ENCODE assay signal across 12 mouse cellular contexts in genomic region chr7:65044280-65044679, GRCm38 (mm10).
DNase-seq lines count a peak whose midpoint lies in the region; ATAC-seq lines count a peak whose summit lies in the region.
"Had no signal": no experiment of that assay in that cellular context is flagged by ENCODE, and none has a peak within 500 bp of the region (broad histone marks: within the 10 kb centered on the region; RNA-seq: fewer than 3 reads in every experiment).

No protein-coding gene starts in this region.

- no peak overlapping the region for H3K4me2 ChIP-seq in hindbrain, embryonic 14.5 days (replicated peaks)
- H3K4me2 ChIP-seq in midbrain, embryonic 15.5 days: no peak overlapping the region
- H3K4me2 ChIP-seq in intestine, embryonic 15.5 days (replicated peaks): no peak overlapping the region
- H3K4me2 ChIP-seq: embryonic facial prominence, embryonic 13.5 days; limb, embryonic 12.5 days had no signal

- no peaks in the 10 kb centered on the region for H3K27me3 ChIP-seq in hindbrain, embryonic 14.5 days (ENCODE audit: control insufficient read depth, insufficient read depth, low read length)
- H3K27me3 ChIP-seq in midbrain, embryonic 15.5 days (replicated peaks): no peaks in the 10 kb centered on the region
- H3K27me3 ChIP-seq in intestine, embryonic 15.5 days (replicated peaks): no peaks in the 10 kb centered on the region
- H3K27me3 ChIP-seq: embryonic facial prominence, embryonic 13.5 days; limb, embryonic 12.5 days had no signal

- no peaks in the 10 kb centered on the region for H3K36me3 ChIP-seq in hindbrain, embryonic 14.5 days (replicated peaks; ENCODE audit: control insufficient read depth, insufficient read depth)
- H3K36me3 ChIP-seq in midbrain, embryonic 15.5 days (replicated peaks): no peaks in the 10 kb centered on the region
- no peaks in the 10 kb centered on the region for H3K36me3 ChIP-seq in intestine, embryonic 15.5 days
- H3K36me3 ChIP-seq: embryonic facial prominence, embryonic 13.5 days; limb, embryonic 12.5 days had no signal

- no peak overlapping the region for H3K4me3 ChIP-seq in hindbrain, embryonic 14.5 days (replicated peaks; ENCODE audit: low read length)
- H3K4me3 ChIP-seq in midbrain, embryonic 15.5 days: no peak overlapping the region
- H3K4me3 ChIP-seq in intestine, embryonic 15.5 days (replicated peaks): no peak overlapping the region
- H3K4me3 ChIP-seq: embryonic facial prominence, embryonic 13.5 days; limb, embryonic 12.5 days had no signal

- WGBS in hindbrain, embryonic 14.5 days: 52% methylated on average over 6 of the region's 6 CpGs
- 50% methylated on average over 6 of the region's 6 CpGs for WGBS in midbrain, embryonic 15.5 days
- WGBS in intestine, embryonic 15.5 days: 74% methylated on average over 6 of the region's 6 CpGs

- ATAC-seq in hindbrain, embryonic 14.5 days (ENCODE audit: low FRiP score): peak; percentile 41; the same call in 1 of the 2 replicates
- ATAC-seq in midbrain, embryonic 15.5 days (replicated peaks): peak; percentile 30; the same call in 1 of the 2 replicates
- no peak for ATAC-seq in frontal cortex, adult (ENCODE audit: low TSS enrichment)
- ATAC-seq in intestine, embryonic 15.5 days: no peak
- ATAC-seq: inflammation-experienced regulatory T-cells, adult 6 months had no signal

- no peak overlapping the region for H3K9ac ChIP-seq in hindbrain, embryonic 14.5 days
- H3K9ac ChIP-seq in midbrain, embryonic 15.5 days: no peak overlapping the region
- H3K9ac ChIP-seq in intestine, embryonic 15.5 days: no peak overlapping the region
- H3K9ac ChIP-seq: embryonic facial prominence, embryonic 13.5 days; limb, embryonic 12.5 days had no signal

- peak overlapping the region; percentile 49 for H3K27ac ChIP-seq in hindbrain, embryonic 14.5 days
- no peak overlapping the region for H3K27ac ChIP-seq in midbrain, embryonic 15.5 days
- H3K27ac ChIP-seq in intestine, embryonic 15.5 days: no peak overlapping the region
- H3K27ac ChIP-seq: embryonic facial prominence, embryonic 13.5 days; limb, embryonic 12.5 days had no signal

- peaks cover 16% of the 10 kb centered on the region; the same call in 1 of the 2 replicates for H3K4me1 ChIP-seq in hindbrain, embryonic 14.5 days (replicated peaks; ENCODE audit: control insufficient read depth, insufficient read depth, low read length)
- H3K4me1 ChIP-seq in midbrain, embryonic 15.5 days: peaks cover 22% of the 10 kb centered on the region; the same call in 1 of the 2 replicates
- H3K4me1 ChIP-seq in intestine, embryonic 15.5 days (replicated peaks): peaks cover 3% of the 10 kb centered on the region; the same call in 1 of the 2 replicates
- H3K4me1 ChIP-seq: embryonic facial prominence, embryonic 13.5 days had no signal

- DNase-seq in gastrocnemius, postnatal 25 days: peak; percentile 31
- DNase-seq in gastrocnemius, adult 18-20 months (ENCODE audit: low spot score): no peak
- DNase-seq in cerebellum, adult 8-10 months: peak; percentile 59
- DNase-seq in hindbrain, embryonic 14.5 days (ENCODE audit: low spot score): no peak
- DNase-seq in yolk sac, embryonic 10.5 days (ENCODE audit: low spot score): no peak
- DNase-seq: thymus, postnatal 4 days had no signal

- H3K9me3 ChIP-seq in hindbrain, embryonic 14.5 days (ENCODE audit: control insufficient read depth, low read length): no peaks in the 10 kb centered on the region
- H3K9me3 ChIP-seq in midbrain, embryonic 15.5 days: no peaks in the 10 kb centered on the region
- H3K9me3 ChIP-seq in intestine, embryonic 15.5 days: no peaks in the 10 kb centered on the region
- H3K9me3 ChIP-seq: embryonic facial prominence, embryonic 13.5 days; limb, embryonic 12.5 days had no signal

Comparison
In these comparisons a context has a peak if more than half of its experiments do, and no peak if none do; other contexts are left out.
1. DNase-seq: peak in gastrocnemius, postnatal 25 days (single experiment) and cerebellum, adult 8-10 months (single experiment); none in gastrocnemius, adult 18-20 months (single experiment), hindbrain, embryonic 14.5 days (single experiment) and yolk sac, embryonic 10.5 days (single experiment).
2. ATAC-seq: peak in hindbrain, embryonic 14.5 days (single experiment) and midbrain, embryonic 15.5 days (single experiment); none in frontal cortex, adult (single experiment) and intestine, embryonic 15.5 days (single experiment).